Mouse (Mus musculus) bone marrow, adult 2 months (tissue): ENCODE measurements around the gene Olfr791.

Experiments used
- CTCF ChIP-seq: fragments of 200-500 bp; IDR thresholded peaks from 2 replicates; pipeline ENCODE4 v1.5.1; 2011; ENCODE audit warnings: low read length, control low read depth; ENCODE audit not compliant: control insufficient read depth, insufficient read depth
- POLR2A ChIP-seq: fragments of 200-500 bp; IDR thresholded peaks from 2 replicates; pipeline ENCODE4 v1.6.1; 2011; ENCODE audit warnings: low read depth, mild to moderate bottlenecking, control low read depth, low read length, borderline replicate concordance; ENCODE audit not compliant: control insufficient read depth

DNA sequence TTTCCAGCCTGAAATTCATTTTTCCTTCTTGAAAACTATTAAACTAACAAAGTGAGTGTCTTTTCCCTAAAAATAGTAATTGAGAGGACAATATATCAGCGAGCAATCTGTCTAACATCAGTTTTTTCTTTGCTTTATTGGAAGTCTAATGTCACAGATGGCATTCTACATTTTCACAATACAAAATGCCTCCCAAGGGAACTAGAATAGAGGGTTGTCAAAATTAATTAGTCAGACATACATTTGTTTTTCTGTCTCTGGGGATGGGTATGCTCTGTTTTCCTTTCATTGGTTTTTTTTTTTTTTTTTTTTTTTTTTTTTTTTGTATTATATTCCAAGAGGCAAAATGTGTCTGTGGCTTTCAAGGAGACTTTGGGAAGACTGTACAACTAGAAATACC, 55.5 kb downstream of the Olfr791 start:
- TF ChIP-seq CTCF (no peak), POLR2A (no peak)
